Mouse (Mus musculus): ENCODE data around the gene Mpo.

The Mpo gene

DNA sequence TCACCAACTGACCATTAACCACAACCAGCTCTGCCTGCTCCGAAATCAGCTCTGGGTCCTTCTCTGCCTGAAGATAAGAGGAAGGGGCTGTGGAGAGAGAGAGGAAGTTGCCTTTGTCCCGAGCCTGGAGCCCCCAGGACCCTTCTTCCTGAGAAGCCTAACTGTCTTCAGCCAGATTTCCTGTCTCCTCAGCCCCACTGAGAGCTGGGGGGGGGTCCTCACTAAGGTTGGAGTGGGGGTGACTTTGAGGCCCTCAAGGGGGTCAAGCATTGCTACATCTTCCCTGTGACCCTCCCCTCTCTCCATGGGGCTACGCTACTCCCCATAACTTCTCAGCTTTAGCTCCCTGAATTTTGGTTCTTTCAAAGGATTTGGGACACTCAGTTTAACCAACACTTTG, at the start of gene Mpo:
TSS of gene Mpo (plus strand) at position 122 of the 400 bp plus-strand sequence.
- no peak for DNase-seq (ENCODE audit: low read depth)

DNA sequence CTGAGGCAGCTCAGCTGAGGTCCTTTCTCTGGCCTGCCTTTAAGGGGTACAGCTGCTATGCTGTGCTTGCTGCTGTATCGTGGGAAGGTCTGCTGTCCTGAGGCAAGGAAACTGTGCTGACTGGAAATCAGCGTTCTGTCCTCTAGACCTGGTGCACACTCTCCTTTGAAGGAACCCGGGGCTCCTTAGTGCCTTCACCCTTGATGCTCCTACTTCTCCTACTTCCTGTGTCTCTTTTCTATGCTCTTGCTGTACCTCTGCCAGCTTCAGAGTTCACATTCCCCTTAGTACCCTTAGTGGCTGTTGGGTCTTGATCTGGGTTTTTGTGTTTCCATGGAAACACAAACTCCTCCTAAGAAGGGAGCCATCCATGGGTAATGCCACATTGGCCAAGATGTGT, 49.7 kb upstream of the Mpo start:
- no peak for DNase-seq (ENCODE audit: low read depth)

- no peak for DNase-seq (ENCODE audit: low read depth)
Observed at GRCm38 (mm10) chr11:87744964-87745363, 48.4 kb upstream of the Mpo start.

DNA sequence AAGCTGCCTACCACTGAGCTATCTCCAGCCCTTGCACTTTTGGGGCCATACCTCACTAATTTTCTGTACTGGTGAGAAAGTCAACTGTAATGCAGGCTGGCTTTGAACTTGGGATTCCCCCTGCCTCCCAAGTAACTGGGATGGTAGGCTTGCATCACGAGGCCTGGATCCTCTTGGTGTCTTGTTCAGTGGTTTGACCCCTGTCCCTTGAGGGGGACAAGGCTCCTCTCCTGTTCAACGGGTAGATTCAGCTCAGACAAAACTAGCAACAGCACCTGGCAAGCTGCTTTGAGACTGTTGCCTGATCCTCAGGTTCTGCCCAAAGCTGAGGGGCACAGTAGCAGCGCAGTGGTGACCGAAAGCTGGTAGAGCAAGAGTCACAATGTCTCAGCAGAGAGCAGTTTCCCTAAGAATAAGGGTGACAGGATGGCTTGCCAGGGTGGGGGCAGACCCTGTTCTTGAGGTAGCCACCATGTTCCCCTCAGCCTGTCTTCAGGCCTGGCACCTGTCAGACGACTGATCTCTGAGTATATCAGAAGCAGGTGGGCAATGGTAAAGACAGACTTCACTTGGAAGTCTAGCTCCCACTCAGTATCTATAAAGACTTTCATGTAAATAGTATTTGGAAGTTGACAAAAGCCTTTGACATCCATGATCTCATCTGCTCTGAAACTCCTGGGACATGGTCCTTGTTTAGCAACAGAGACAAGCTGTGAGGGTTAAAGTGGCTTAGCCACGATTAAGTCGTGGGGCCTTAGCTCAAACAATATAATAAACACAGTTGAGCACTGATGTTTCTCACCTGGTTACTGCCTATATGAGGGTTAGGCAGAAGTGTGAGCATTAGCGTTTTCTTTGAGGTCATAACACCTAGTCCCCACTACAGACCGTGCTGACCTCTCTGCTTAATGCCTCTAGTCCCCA, 47.5 kb upstream of the Mpo start:
- DNase-seq (ENCODE audit: low read depth), result no peak

GRCm38 (mm10) chr11:87747312-87747711, 46.1 kb upstream of the Mpo start:
- DNase-seq (ENCODE audit: low read depth), result no peak

DNA sequence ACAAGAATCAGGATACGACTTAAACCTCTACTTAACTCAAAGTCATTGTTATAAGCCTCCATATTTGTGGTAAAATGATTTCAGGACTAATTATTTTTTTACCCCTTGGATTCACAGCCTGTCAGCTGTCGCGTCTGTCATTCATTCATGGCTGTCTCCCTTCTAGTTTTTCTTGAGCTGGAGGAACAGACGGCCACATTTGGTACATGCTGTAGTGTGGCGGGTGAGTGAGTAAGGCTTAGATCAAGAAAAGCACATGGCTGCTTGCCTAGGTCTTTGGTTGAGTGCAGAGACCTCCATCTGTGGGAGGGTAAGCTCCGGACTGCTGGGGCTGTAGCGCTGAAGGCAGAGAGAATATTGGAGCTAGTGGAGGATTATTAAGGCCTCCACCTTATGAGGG, 45.7 kb upstream of the Mpo start:
- DNase-seq (ENCODE audit: low read depth), result no peak

DNA sequence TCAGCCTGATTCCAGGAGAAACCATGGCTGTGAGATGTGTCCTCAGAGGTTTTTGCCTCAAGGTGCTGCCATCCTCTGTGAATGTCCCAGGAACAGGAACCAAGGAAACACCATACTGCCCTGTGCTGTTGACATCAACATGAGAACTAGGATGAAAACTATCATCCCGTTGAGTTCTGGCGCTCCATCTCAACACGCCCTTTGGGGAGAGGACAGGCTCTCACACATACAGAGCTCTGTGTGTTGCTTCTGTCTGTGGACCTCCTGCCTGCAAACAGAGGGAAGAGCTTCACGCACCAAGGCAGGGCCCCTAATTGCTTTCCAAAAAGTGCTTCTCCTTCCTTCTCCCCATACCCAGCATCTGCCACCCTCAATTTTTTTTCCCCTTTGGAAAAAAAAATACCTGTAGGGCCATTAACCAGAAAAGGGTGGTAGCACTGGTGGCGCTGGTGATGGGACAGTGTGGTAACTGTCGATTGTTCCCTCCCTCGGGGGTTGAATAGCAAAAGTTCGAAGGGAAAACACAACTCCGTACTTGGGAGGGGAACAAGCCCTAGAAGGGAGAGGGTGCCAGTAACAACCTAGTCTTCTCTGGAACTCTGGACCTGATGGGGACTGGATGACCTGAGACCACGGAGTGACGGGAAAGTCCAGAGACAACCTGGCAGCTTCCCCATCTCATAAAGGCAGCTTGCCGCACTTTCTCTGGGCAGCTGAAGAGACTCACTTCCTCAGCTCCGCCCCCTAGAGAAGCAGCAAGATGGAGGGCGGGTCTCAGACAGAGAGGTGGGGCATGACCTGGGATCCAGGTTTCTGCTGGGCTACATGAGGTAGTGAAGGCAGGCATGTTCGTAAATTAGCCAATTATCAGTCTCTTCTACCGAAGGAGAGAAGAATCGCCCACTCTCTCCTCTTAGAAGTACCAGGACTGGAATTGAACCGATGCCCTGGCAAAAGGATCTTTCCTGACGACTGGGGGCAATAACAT, 45.0 kb upstream of the Mpo start:
- peak; percentile 27 for DNase-seq (ENCODE audit: low read depth)

- peak; percentile 80 for DNase-seq (ENCODE audit: low read depth)
Observed at GRCm38 (mm10) chr11:87749192-87750042, 44.0 kb upstream of the Mpo start.

DNA sequence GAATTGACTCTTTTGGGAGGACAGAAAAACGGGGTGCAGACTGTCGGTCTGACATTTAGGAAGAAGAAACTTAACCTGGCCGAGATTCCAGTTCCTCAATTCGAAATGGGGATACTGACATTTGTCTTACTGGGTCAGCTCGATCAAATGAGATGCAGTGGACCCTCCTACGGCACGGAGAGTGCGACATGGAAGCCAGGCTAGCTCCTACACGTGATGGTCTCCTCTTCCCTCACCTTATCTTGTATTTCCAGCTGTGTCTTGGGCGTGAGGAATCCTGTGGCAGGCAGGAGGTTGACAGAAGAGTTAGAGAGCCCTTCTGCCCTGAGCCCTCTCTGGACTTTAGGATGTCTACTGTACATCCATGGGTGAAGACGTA, 43.3 kb upstream of the Mpo start:
- DNase-seq (ENCODE audit: low read depth), result no peak

GRCm38 (mm10) chr11:87750521-87750920, 42.9 kb upstream of the Mpo start:
- DNase-seq (ENCODE audit: low read depth), result no peak

- peak; percentile 8 for DNase-seq (ENCODE audit: low read depth)
Observed at GRCm38 (mm10) chr11:87751031-87751430, 42.4 kb upstream of the Mpo start.

DNA sequence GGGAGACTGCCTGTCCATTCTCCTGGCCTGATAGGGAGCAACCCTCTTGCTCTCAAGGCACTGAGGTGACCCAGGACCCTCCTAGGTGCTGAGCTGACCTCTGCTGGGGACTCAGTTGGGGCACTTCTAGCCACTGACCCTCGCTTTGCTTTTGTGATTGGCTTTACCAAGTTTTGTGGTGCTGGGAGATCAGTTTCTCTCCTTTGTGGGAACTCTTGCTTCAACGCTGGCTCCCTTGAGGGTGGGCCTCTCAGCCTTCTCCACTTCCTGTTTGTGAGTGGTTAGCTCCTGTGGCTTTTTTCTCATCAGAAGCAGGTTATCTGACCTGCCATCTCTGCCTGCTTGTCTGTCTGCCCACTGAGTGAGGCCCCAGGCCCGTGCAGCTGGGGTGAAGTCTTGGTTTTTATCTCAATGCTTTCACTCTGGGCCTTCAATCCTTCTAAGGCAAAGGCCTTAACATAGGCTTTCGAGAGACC, 41.9 kb upstream of the Mpo start:
- DNase-seq (ENCODE audit: low read depth), result no peak

DNA sequence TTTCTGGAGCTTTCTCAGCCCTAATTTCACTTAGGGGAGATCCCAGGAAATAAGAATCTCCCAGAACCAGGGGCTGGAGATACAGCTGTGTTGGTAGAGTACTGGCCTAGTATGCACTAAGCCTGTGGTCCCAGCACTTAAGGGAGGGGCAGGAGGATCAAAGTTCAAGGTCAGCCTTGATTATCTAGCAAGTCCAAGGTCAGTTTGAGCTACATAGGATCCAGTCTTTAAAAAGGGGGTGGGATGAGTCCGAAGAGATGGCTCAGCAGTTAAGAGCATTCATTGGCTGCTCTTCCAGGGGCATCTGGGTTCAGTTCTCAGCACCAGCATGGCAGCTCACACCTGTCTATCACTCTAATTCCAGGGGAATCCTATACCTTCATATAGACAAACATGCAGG, 41.1 kb upstream of the Mpo start:
- no peak for DNase-seq (ENCODE audit: low read depth)

DNA sequence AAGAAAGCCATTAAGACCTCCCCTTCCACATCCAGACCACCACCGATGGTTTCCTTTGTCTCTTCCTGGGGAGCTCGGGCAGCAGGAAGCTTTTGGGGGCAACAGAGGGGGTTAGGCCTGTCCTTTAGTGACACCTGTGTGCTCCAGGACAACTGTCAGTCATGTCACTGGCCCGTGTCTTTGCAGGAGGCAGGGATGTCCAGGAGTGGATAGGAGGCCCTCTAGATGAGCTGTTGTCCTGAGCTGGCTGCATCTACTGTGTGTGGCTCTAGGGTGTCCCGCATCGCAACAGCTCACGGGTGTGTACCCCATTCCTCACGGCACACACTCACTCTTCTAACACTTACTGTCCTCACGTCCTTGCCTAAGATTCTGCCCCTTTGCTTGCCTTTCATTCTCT, 40.1 kb upstream of the Mpo start:
- DNase-seq (ENCODE audit: low read depth), result no peak

DNA sequence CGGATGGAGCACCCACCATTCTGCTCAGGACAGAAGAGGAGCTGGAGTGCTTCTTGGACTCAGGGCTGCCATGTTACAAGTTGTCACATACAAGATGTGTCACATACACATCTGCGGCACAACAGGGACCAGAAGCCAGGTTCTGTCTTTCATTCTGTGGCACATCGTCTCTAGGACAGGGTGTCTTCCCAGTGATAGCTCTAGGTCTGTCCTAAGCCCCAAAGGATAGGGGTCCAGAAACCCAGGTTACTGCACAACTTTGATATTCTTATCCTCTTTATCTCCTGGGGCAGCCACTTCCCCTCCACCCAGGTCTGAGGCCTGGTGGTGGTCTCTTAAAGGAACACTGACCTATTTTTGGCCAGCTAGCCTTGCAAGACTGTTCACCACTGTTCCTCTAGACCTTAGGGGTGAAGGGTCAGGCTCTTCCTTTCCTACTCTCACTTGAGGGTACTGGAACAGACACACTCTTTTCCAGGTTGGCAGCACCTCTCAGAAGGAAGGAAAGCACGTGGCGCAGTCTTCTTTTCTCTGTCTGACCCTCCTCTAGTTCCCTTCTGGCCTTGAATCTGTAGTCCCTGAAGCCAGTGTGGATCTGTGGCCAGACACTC, 39.4 kb upstream of the Mpo start:
- DNase-seq (ENCODE audit: low read depth), result no peak

- DNase-seq (ENCODE audit: low read depth), result no peak
Observed at GRCm38 (mm10) chr11:87754603-87755002, 38.8 kb upstream of the Mpo start.

DNA sequence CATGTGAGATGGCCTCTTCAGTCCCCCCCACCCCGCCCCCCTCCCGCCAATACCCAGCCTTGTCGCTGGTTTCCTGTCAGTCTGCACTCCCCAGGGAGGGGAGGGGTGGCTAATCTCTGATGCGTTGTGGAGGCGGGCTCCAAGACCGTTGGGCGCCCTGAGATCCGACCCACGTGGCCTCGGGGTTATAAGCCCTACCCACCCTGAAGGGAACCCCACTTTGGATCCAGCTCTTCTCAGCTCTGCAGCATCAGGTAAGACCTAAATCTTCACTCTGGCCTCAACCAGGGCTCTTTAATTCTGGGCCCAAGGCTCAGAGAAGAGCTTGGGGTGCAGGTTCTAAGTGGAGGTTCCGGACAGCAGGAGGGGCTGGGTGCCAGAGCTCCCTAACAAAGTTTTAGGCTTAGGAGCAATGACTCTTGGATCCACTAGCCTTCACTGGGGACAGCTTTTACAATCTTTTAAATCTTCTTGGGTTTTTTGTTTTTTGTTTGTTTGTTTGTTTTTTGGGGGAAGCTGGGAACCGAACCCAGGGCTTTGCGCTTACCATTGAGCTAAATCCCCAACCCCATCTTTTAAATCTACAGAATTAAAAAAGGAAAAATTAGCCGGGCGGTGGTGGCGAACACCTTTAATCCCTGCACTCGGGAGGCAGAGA, 37.9 kb upstream of the Mpo start:
- no peak for DNase-seq (ENCODE audit: low read depth)

DNA sequence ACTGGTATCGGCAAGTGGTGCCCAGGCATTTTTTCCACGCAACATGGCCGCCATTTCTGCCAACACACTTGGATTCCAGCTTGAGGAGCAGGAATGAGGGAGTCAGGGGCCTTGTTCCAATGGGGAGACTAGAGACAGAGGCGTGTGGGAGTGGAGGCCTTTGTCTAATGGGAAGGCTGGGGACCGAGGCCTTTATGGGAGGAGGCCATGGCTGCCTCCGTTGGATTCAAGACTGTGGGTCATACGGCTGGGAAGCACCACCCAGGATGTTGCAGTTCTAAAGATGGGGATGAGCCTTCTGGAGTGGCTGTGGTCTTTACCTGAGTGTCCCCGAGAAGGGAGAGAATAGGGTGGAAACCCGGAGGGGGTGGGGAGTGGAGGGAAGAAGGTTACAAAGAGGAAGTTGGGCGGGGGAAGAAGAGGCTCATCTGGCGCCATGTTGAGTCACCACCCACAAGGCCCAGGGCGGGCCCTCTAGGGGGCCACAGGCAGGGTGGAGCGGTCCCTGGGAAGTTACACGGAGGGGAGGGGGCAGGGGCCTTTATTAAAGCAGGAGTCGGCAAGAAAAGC, 37.0 kb upstream of the Mpo start:
- no peak for DNase-seq (ENCODE audit: low read depth)

DNA sequence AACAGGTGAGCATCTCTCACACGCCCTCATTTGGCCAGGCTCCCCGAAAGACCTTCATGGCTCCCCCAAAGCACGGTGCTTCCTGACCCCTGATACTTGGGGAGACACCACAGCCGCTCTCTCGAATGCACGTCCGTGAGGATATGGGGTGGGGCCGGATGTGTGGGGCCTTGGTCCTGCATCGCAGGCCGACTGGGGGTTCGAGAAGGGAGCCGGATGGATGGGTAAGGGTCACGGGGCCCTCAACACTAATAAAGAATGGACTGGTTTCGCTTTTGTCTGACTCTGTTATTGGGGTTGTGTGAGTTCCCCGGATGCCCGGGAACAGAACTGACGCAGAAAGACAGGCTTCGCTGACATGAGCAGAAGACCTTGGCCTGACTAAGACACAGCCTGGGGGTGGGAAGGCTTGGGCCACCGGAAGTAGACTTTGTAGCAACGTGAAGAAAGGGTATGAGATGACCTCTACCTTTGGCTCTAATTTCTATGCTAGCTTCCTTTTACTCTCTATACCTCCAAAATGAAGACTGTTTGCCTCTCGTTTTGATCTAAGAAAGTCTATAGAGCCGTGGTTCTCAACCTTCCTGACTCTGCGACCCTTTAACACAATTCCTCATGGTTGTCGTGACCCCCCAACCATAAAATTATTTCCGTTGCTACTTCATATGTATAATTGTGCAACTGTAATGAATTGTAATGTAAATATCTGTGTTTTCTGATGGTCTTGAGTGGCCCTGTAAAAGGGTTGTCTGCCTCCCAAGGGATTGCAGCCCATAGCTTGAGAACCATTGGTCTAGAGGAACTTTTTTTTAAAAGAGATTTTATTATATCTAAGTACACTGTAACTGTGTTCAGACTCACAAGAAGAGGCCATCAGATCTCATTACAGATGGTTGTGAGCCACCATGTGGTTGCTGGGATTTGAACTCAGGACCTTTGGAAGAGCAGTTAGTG, 36.1 kb upstream of the Mpo start:
- no peak for DNase-seq (ENCODE audit: low read depth)

Data from NIH3T3 (cell line).